Mouse (Mus musculus): ENCODE data around the gene Ctps2.

- TF ChIP-seq CTCF (IDR thresholded peaks at IDR 0.05; ENCODE audit: low read depth, low read length): no peak
- no peak for TF ChIP-seq POLR2A (IDR thresholded peaks at IDR 0.05; ENCODE audit: extremely low read depth, insufficient read depth, low read length)
Measured at GRCm38 (mm10) chrX:162907554-162907953, 6.5 kb downstream of the Ctps2 start.

Measured in liver, adult 2 months (tissue).